Mouse (Mus musculus) adrenal gland (tissue): ENCODE results near the gene Armc2.

ENCODE experiments used
- intact Hi-C: fragments of 180-260 bp; cut with DNase I; formaldehyde crosslinking; loops from one replicate; pipeline ENCODE4 v1.15.1; 2025
- long read RNA-seq, 2 experiments: library from polyadenylated mRNA; unstranded; transcript quantifications; one replicate each; pipeline ENCODE4 v2.0.0; 2020; ENCODE audit warnings: borderline replicate concordance in 1 of 2; ENCODE audit not compliant: insufficient replicate concordance in 1 of 2

The Armc2 gene
- long read RNA-seq, experiment 1, partial matches to known transcripts = 0 of 1 reads
- long read RNA-seq, experiment 1, other reads (novel, unspliced or antisense) = 1 of 1 reads
- long read RNA-seq, experiment 2, partial matches to known transcripts = 0 of 2 reads
- long read RNA-seq, experiment 2, other reads (novel, unspliced or antisense) = 2 of 2 reads

- intact Hi-C loops = loop anchor here (5.0 kb wide), 1 partner anchor 36 kb away; no protein-coding TSS in a partner anchor
These were observed at the start of gene Armc2 for GRCm38 (mm10) chr10:42018016-42018949. Armc2 (minus strand) TSS chr10:42018442.

- intact Hi-C loops = no loop called here
These were observed 46.2 kb upstream of the Armc2 start for GRCm38 (mm10) chr10:42064446-42064845.

DNA sequence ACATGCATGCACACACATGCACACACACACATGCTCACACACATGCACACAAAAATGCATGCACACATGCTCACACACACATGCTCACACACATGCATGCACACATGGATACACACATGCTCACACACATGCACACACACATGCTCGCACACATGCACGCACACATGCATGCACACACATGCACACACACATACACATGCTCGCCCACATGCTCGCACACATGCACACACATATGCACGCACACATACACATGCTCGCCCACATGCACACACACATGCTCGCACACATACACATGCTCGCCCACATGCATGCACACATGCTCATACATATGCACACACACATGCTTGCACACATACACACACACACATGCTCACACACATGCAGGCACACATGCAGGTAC, 41.3 kb upstream of the Armc2 start:
- intact Hi-C loops = no loop called here

GRCm38 (mm10) chr10:42057746-42058145, 39.5 kb upstream of the Armc2 start:
- intact Hi-C loops = no loop called here

DNA sequence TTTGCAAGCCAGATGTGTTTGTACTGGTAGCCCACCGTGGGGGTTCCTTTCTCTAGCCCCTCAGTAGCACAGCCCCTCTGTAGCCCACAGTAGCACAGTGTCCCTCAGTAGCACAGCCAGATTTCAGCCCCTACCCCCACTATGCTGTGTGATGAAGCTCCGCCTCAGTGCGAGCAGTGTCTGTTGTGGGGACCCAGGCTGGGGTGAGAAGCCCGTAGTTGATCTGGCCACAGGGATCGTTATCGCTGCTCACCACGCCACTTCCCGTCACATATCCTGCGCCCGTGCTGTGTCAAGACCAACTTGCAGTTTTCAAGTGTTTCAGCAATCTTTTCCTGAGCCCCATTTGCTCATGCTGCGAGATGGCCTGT, 39.0 kb upstream of the Armc2 start:
- intact Hi-C loops = no loop called here

DNA sequence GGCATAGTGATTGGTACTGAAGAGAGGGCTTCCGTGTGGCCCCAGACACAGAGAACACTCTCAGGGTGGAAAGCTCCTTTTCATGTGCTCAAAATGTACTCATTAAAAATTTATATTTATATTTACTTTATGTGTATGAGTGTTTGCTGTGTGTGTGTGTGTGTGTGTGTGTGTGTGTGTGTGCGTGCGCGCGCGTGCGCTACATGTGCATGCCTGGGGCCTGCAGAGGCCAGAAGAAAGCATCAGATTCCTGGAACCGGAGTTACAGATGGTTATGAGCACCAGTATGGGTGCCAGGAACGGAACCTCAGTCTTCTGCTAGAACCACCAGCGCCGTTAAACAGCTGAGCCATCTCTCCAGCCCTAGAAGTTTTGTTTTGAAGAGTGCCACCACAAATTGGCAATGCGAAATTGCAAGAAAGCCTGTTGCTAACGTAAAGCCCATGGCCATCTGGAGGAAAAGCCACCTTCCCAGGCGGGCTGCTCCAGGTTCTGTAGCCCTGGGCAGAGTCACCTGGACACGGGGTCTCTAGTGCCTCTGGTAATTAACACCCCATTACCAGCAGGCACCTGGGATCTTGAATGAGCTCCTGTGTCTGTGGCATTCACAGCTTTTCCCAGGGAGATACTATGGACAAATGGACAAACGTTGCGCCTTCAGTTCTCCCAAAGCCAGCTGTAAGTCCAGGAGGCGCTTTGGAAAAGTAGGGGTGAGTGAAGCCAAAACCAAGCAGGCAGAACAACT, 38.4 kb upstream of the Armc2 start:
- intact Hi-C loops = no loop called here

DNA sequence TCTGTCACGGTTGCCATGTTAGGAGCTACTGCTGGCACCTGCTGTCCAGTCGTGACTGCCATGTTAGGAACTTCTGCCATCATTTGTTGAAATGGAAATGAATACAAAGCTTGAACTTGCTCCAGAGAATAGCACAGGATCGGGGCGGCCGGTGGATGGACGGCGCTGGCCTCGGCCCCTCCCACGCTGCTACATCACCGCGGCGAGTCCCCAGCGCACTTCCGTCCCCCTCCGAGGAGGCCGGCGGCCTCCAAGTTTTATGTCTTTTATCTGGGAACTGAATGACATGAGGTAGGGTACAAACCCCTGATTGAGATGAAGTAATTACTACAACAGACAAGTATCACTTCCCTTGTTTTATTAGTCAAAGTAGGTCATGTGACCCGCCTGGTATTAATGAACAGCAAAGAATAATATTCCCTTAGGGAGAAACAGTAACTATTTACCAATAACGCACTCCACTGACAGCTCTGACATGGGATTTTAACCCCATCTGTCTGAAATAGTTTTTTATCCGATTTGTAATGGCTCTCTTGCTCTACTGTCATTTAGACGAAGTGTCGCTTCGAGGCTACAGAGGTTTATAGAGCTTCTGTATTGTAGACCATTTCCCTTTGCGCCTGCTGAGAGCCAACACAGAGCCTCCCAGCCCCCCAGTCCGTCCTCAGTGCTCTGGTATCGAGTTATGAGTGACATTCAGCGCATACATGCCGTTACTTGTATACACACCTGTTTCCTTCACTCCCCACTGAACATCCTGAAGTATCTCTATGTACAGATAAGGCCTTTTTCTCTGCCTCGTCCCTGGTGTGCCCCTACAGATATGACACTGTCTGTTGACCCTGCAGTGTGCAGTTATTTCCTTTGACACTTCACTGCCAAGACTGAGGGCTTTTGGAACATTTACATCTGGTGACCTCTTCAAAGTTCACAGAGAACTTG, 37.3 kb upstream of the Armc2 start:
- intact Hi-C loops = no loop called here

DNA sequence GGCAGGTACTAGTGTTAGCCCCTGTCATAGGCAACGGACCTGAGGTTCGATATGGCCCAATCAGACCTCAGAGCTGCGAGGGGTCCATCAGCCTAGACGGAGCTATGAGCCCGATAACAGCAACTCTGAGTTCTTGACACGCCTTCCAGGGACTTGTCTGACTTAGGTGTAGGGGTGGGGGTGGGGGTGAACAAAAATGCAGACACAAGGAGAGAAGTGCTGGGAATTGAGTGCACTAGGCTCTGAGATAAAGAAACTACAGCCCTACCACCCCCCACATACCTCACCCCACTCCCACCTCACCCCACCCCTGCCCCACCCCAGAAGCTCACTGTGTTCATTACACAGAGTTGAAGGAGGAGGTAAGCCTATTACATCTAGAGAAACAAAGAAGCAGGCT, 32.8 kb upstream of the Armc2 start:
- intact Hi-C loops = no loop called here

GRCm38 (mm10) chr10:42048648-42049047, 30.4 kb upstream of the Armc2 start:
- intact Hi-C loops = no loop called here

DNA sequence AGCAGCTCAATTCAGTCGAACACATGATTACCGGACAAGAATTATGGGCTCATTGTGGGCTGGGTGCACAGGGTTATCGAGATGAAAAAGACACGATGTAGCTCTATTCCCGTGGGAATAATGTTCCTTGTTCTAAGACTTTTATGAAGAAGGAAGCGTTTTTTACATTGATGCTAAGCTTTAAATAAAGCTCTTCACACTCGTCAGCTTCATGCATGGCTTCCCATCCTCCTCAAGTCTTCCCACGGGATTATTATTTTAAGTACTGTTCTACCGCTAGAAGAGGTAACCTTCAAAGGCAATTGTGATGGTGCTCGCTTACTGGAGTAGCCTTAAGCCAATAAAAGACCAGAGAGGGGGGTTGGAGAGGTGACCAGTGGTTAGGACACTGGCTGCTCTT, 26.3 kb upstream of the Armc2 start:
- intact Hi-C loops = no loop called here

- intact Hi-C loops = no loop called here
These were observed 25.1 kb upstream of the Armc2 start for GRCm38 (mm10) chr10:42043307-42043706.

DNA sequence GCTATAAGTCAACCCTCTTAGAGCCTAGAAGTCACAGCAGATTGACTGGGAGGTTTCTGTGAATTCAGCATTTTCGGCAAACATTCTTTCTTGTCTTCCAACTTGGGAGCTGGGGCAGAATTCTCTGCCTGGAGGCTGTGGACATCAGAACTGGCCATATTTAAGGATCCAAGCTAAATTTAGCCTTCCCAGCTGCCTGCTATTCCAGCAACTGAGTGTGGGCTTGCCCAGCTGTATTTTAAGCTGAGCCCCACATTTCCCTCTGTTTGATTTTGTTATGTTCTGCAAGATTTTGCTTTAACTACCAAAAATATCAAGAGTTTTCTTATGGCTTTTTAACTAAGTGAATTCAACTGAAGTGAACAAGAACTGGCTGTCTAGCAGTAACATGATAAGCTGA, 24.6 kb upstream of the Armc2 start:
- intact Hi-C loops = no loop called here

- intact Hi-C loops = no loop called here
These were observed 23.8 kb upstream of the Armc2 start for GRCm38 (mm10) chr10:42042087-42042486.

DNA sequence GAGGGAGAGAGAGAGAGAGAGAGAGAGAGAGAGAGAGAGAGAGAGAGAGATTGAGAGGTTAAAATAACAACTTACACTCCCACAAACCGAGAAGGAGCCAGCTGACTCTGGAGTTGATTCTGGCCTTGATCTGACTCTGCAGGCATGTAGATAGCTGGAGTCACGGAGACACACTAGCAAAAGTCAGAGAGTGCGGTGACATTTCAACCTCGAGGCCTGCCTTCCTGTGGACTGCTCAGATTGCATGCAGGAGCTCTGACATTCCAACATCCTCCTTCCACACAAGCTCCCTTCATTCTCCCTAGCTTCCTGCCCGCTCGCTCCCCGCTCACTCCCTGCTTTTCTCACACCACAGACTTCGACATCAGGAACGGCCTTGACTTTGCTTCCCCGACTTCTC, 20.3 kb upstream of the Armc2 start:
- intact Hi-C loops = no loop called here

DNA sequence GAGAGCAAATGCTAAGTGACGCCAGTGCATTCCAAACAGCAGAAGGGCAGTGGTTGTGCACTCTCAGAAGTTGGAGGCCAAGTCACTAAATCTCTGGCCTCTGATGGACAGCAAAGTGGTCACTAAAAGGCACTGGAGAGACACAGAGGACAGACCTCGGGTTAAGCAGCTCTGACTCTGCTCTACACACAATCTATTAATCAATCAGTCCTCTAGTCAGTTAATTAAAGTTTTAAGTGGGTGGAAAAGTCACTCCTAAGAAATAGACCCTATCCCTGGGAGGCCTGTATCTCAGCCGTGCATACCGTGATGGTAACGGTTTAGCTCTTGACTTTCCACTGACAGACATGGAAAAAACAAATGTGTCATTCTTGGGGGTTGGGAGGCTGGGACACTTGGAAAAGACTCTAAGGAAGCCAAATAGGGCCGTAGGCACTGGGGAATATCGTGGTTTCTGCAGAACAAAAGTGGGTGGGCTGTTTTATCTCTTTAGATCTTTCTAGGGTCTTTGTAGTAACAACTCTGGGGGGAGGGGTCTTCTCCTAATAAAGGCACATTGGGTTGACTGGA, 19.1 kb upstream of the Armc2 start:
- intact Hi-C loops = no loop called here

DNA sequence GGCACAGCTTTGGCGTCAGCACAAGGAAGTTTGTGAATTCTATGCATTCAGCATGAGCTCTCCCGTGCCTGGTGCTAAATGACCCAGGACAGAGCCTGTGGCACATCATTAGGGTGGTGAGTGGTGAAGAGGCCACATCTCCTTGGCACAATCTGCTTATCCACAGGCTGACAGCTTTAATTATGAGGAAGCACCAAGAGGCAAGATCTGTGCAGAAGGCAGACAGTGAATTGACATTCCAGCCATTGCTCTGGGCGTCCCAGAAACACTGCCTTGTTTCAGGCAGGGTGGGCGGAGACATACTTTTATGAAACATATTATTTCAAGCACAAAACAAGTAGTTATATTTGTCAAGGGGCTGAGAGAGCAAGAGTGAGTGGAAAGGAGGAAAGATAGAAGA, 18.6 kb upstream of the Armc2 start:
- intact Hi-C loops = no loop called here

GRCm38 (mm10) chr10:42033571-42033970, 15.3 kb upstream of the Armc2 start:
- intact Hi-C loops = loop anchor here (5.0 kb wide), 1 partner anchor 244 kb away; the partner anchor contains the start of gene Foxo3

- intact Hi-C loops = loop anchor here (5.0 kb wide), 1 partner anchor 246 kb away; the partner anchor contains the start of gene Foxo3
These were observed 12.8 kb upstream of the Armc2 start for GRCm38 (mm10) chr10:42031021-42031420.

- intact Hi-C loops = no loop called here
These were observed 11.3 kb upstream of the Armc2 start for GRCm38 (mm10) chr10:42029502-42029901.

- intact Hi-C loops = no loop called here
These were observed 9.1 kb upstream of the Armc2 start for GRCm38 (mm10) chr10:42027337-42027736.
